Mouse (Mus musculus) heart, postnatal 0 days (tissue): ENCODE results near the gene Tbl1xr1. TPM values are rescaled to one million over a fixed set of nuclear protein-coding genes. Genes with fewer than 3 reads are reported as not detected.

Source experiments
- ATAC-seq: fragments of 200-750 bp; cut with Nextera tagmentation; 2 replicates; pipeline ENCODE4 v1.8.0; 2017; ENCODE audit warnings: low read depth, moderate number of reproducible peaks, moderate library complexity; ENCODE audit not compliant: insufficient read depth
- DNase-seq: peaks from one replicate; pipeline ENCODE4 v3.0.0-alpha.2; 2016; ENCODE audit warnings: low spot score
- H3K27ac ChIP-seq: fragments of 300-500 bp; sonication (generic); 2 replicates; pipeline ENCODE4 v1.5.1; 2014; ENCODE audit warnings: low read depth, mild to moderate bottlenecking
- H3K27me3 ChIP-seq: fragments of 300-500 bp; sonication (generic); 2 replicates; pipeline ENCODE4 v1.6.1; 2014; ENCODE audit warnings: low read length, mixed read lengths; ENCODE audit not compliant: control insufficient read depth, insufficient read depth
- H3K36me3 ChIP-seq: fragments of 300-500 bp; sonication (generic); replicated peaks from 2 replicates; pipeline ENCODE4 v1.6.1; 2014; ENCODE audit warnings: low read length, mixed read lengths; ENCODE audit not compliant: control insufficient read depth, insufficient read depth
- H3K4me1 ChIP-seq: fragments of 300-500 bp; sonication (generic); 2 replicates; pipeline ENCODE4 v1.6.1; 2014; ENCODE audit warnings: antibody characterized with exemption; ENCODE audit not compliant: control insufficient read depth, insufficient read depth
- H3K4me2 ChIP-seq: fragments of 300-500 bp; sonication (generic); 2 replicates; pipeline ENCODE4 v1.6.1; 2014; ENCODE audit warnings: low read depth, mild to moderate bottlenecking, low read length, moderate library complexity
- H3K4me3 ChIP-seq: fragments of 300-500 bp; sonication (generic); 2 replicates; pipeline ENCODE4 v1.5.1; 2014; ENCODE audit warnings: low read depth, low read length
- H3K9ac ChIP-seq: fragments of 300-500 bp; sonication (generic); replicated peaks from 2 replicates; pipeline ENCODE4 v1.6.1; 2014; ENCODE audit warnings: low read depth, low read length, mixed read lengths
- H3K9me3 ChIP-seq: fragments of 300-500 bp; sonication (generic); replicated peaks from 2 replicates; pipeline ENCODE4 v1.6.1; 2016; ENCODE audit warnings: low read length; ENCODE audit not compliant: control insufficient read depth
- CTCF ChIP-seq: IDR thresholded peaks from 2 replicates; pipeline ENCODE4 v1.5.1; 2016; ENCODE audit warnings: antibody characterized with exemption, control low read depth, low read depth
- EP300 ChIP-seq: IDR thresholded peaks from 2 replicates; pipeline ENCODE4 v1.6.1; 2016; ENCODE audit warnings: antibody characterized with exemption, low read depth
- WGBS: fragments of 180-500 bp; shearing (Covaris S2); extraction: QIAGEN DNeasy Blood & Tissue Kit; methylation state at CpG from one replicate; pipeline ENCODE4 v1.1.7; 2014; 5-methylcytosine and 5-hydroxymethylcytosine counted together
- polyA plus RNA-seq: library from polyadenylated mRNA; unstranded; fragments of >200 nt; fragmentation: Nextera tagmentation; extraction: Ambion mirVana; gene quantifications from 2 replicates; pipeline ENCODE4 v1.2.1, GENCODE M21; 2015
- total RNA-seq: library from RNA; depleted of rRNA; stranded (reverse); fragments of >200 nt; gene quantifications from 2 replicates; pipeline ENCODE4 v1.2.3, GENCODE M21; 2014; ENCODE audit warnings: low replicate concordance

Gene Tbl1xr1
- total and polyA plus RNA-seq, 2 experiments from 2014 or later, result 7.7 to 17.2 TPM

DNA sequence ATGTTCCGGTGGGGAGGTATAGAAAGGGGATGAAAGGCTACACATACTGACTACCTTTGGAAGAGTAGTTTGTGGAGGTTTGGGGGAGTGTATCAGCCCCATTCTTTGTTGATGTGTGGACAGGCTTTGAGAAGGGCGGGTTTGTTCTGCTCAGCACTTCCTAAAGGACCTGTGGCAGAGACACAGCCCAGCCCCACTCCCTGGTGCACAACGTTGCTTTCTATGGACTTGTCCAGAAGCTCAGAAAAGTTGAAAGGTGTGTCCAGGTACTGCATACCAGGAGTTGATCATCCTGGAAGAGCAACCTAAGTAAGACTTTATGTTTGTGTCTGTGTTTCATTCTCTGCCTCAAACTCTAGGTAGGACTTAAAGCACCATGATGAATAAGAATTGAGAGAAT lies 78.1 kb downstream of the Tbl1xr1 start:
- no peaks in the 10 kb centered on the region for H3K4me1 ChIP-seq
- no peaks in the 10 kb centered on the region for H3K27me3 ChIP-seq
- DNase-seq, result no peak
- H3K4me2 ChIP-seq, result no peak overlapping the region
- TF ChIP-seq EP300, result no peak
- ATAC-seq, result no peak
- no peak overlapping the region for H3K27ac ChIP-seq
- 80% methylated on average over 3 of the region's 3 CpGs for WGBS
- no peak overlapping the region for H3K4me3 ChIP-seq
- no peaks in the 10 kb centered on the region; the same call in 1 of the 2 replicates for H3K9me3 ChIP-seq
- no peak overlapping the region for H3K9ac ChIP-seq
- no peaks in the 10 kb centered on the region for H3K36me3 ChIP-seq

DNA sequence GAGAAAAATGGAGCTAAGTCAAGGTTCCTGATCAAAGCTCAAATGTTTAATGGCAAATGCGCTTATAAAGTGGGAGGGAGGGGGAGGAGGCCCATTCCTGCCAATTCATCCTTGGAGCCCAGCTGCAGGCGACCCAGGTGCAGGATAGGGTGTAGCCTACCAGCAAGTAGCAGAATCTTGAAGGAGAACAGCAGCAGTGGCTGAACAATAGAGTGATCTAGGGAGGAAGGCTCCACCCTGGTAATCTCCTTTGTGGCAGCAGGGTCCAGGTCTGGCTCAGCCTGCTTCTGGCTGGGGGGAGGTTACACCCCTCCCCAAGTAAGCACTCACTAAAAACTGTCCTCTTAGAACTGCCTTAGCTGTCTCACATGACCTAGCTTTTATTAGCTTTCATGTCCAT lies 79.9 kb downstream of the Tbl1xr1 start:
- no peaks in the 10 kb centered on the region for H3K27me3 ChIP-seq
- no peaks in the 10 kb centered on the region; the same call in 1 of the 2 replicates for H3K9me3 ChIP-seq
- no peak overlapping the region for H3K4me3 ChIP-seq
- no peaks in the 10 kb centered on the region for H3K36me3 ChIP-seq
- H3K27ac ChIP-seq, result no peak overlapping the region
- 75% methylated on average over 2 of the region's 2 CpGs for WGBS
- H3K9ac ChIP-seq, result no peak overlapping the region
- ATAC-seq (no peak), DNase-seq (no peak)
- H3K4me2 ChIP-seq, result no peak overlapping the region
- TF ChIP-seq CTCF, result no peak
- no peak for TF ChIP-seq EP300
- no peaks in the 10 kb centered on the region for H3K4me1 ChIP-seq

- 92% methylated on average over 3 of the region's 3 CpGs for WGBS
- Histone ChIP-seq H3K9me3 (no peaks in the 10 kb centered on the region; the same call in 1 of the 2 replicates), H3K36me3 (no peaks in the 10 kb centered on the region; the same call in 1 of the 2 replicates), H3K4me1 (no peaks in the 10 kb centered on the region), H3K4me3 (no peak overlapping the region), H3K27ac (no peak overlapping the region), H3K4me2 (no peak overlapping the region), H3K27me3 (no peaks in the 10 kb centered on the region), H3K9ac (no peak overlapping the region)
- ATAC-seq (no peak), DNase-seq (no peak)
- TF ChIP-seq CTCF (no peak), EP300 (no peak)
Measured at GRCm38 (mm10) chr3:22162948-22163347, 86.5 kb downstream of the Tbl1xr1 start.

GRCm38 (mm10) chr3:22167856-22168255 lies 91.4 kb downstream of the Tbl1xr1 start:
- no peak for ATAC-seq
- H3K4me3 ChIP-seq, result no peak overlapping the region
- no peak overlapping the region for H3K27ac ChIP-seq
- no peaks in the 10 kb centered on the region for H3K27me3 ChIP-seq
- TF ChIP-seq EP300 (no peak), CTCF (no peak)
- no peak overlapping the region for H3K4me2 ChIP-seq
- no peaks in the 10 kb centered on the region; the same call in 1 of the 2 replicates for H3K36me3 ChIP-seq
- 90% methylated on average over 2 of the region's 2 CpGs for WGBS
- H3K4me1 ChIP-seq, result no peaks in the 10 kb centered on the region
- no peak overlapping the region for H3K9ac ChIP-seq
- no peak for DNase-seq
- no peaks in the 10 kb centered on the region for H3K9me3 ChIP-seq

- Histone ChIP-seq H3K4me2 (no peak overlapping the region), H3K27ac (no peak overlapping the region), H3K9ac (no peak overlapping the region), H3K9me3 (no peaks in the 10 kb centered on the region), H3K27me3 (no peaks in the 10 kb centered on the region), H3K4me3 (no peak overlapping the region), H3K36me3 (no peaks in the 10 kb centered on the region; the same call in 1 of the 2 replicates), H3K4me1 (no peaks in the 10 kb centered on the region)
- no peak for DNase-seq
- 71% methylated on average over 4 of the region's 4 CpGs for WGBS
- no peak for ATAC-seq
- TF ChIP-seq EP300, result no peak
- no peak for TF ChIP-seq CTCF
Measured at GRCm38 (mm10) chr3:22168432-22168831, 92.0 kb downstream of the Tbl1xr1 start.

DNA sequence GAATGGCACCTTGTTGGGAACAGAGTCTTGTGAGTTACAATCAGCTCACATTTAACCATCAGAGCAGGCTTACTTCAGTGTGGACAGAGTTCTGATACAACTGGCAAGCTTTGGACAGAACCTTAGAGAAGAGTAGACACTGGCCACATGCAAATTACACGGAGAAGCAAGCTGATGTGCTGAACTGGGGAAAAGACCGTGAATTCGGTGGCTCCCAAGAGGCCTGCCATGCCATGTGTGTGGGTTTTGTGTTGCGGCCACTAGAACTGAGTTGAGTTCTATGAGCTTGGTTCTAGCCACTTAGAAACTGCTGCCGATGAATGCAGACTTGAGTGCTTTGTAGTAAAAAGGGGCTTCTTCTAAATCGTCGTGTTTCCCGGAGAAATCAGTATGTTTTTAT lies 95.1 kb downstream of the Tbl1xr1 start:
- Histone ChIP-seq H3K9ac (no peak overlapping the region), H3K27ac (no peak overlapping the region), H3K4me2 (no peak overlapping the region), H3K36me3 (no peaks in the 10 kb centered on the region), H3K9me3 (no peaks in the 10 kb centered on the region), H3K27me3 (no peaks in the 10 kb centered on the region), H3K4me3 (no peak overlapping the region), H3K4me1 (no peaks in the 10 kb centered on the region)
- ATAC-seq, result no peak
- no peak for DNase-seq
- WGBS, result 92% methylated on average over 8 of the region's 8 CpGs
- no peak for TF ChIP-seq EP300
- TF ChIP-seq CTCF, result no peak
